Mouse (Mus musculus) liver, embryonic 14.5 days (tissue): ENCODE measurements around the gene Selenon. TPM values are rescaled to one million over a fixed set of nuclear protein-coding genes. Genes with fewer than 3 reads are reported as not detected.

Source experiments
- ATAC-seq: fragments of 200-750 bp; cut with Nextera tagmentation; 2 replicates; pipeline ENCODE4 v1.8.0; 2017; ENCODE audit warnings: moderate number of reproducible peaks, mild to moderate bottlenecking, moderate library complexity; ENCODE audit not compliant: insufficient read depth
- DNase-seq, 3 experiments: peaks; one replicate each; pipeline ENCODE4 v3.0.0-alpha.2; 2012 to 2013; ENCODE audit warnings: low read depth in 3 of 3, low spot score in 3 of 3
- H3K27ac ChIP-seq: fragments of 300-500 bp; sonication (generic); 2 replicates; pipeline ENCODE4 v1.5.1; 2014; ENCODE audit warnings: moderate library complexity, mild to moderate bottlenecking, control low read depth, inconsistent platforms
- H3K27me3 ChIP-seq: fragments of 300-500 bp; sonication (generic); 2 replicates; pipeline ENCODE4 v1.6.1; 2014; ENCODE audit warnings: mild to moderate bottlenecking, low read length, moderate library complexity; ENCODE audit not compliant: control insufficient read depth, insufficient read depth
- H3K36me3 ChIP-seq: fragments of 300-500 bp; sonication (generic); replicated peaks from 2 replicates; pipeline ENCODE4 v1.6.1; 2014; ENCODE audit warnings: low read depth; ENCODE audit not compliant: control insufficient read depth, insufficient read depth
- H3K4me1 ChIP-seq, 2 experiments: fragments of 200-500 bp in 1 of 2; fragments of 300-500 bp in 1 of 2; sonication (generic) in 1 of 2; replicated peaks; 2 replicates each; pipeline ENCODE4 v1.6.1; 2012 to 2014; ENCODE audit warnings: antibody characterized with exemption in 1 of 2, inconsistent platforms in 1 of 2, low read length in 1 of 2; ENCODE audit not compliant: control insufficient read depth in 2 of 2, insufficient read depth in 2 of 2
- H3K4me2 ChIP-seq: fragments of 300-500 bp; sonication (generic); 2 replicates; pipeline ENCODE4 v1.6.1; 2014; ENCODE audit warnings: low read depth, mild to moderate bottlenecking, control low read depth, moderate library complexity
- H3K4me3 ChIP-seq, 2 experiments: fragments of 200-500 bp in 1 of 2; fragments of 300-500 bp in 1 of 2; sonication (generic) in 1 of 2; 2 replicates each; pipeline ENCODE4 v1.5.1; 2012 to 2014; ENCODE audit warnings: low read depth in 2 of 2, low read length in 2 of 2, mild to moderate bottlenecking in 2 of 2, control low read depth in 1 of 2, inconsistent platforms in 1 of 2, moderate library complexity in 1 of 2; ENCODE audit not compliant: insufficient read depth in 1 of 2
- H3K9ac ChIP-seq: fragments of 300-500 bp; sonication (generic); replicated peaks from 2 replicates; pipeline ENCODE4 v1.6.1; 2014; ENCODE audit warnings: mild to moderate bottlenecking, control low read depth, moderate library complexity
- H3K9me3 ChIP-seq: fragments of 300-500 bp; sonication (generic); 2 replicates; pipeline ENCODE4 v1.6.1; 2016; ENCODE audit warnings: low read length, mixed read lengths; ENCODE audit not compliant: control insufficient read depth
- CTCF ChIP-seq: IDR thresholded peaks from 2 replicates; pipeline ENCODE4 v1.5.1; 2016; ENCODE audit warnings: antibody characterized with exemption, low read depth, control low read depth
- EP300 ChIP-seq: IDR thresholded peaks from 2 replicates; pipeline ENCODE4 v1.6.1; 2016; ENCODE audit warnings: antibody characterized with exemption, low read depth
- WGBS: fragments of 180-500 bp; shearing (Covaris S2); extraction: QIAGEN DNeasy Blood & Tissue Kit; methylation state at CpG from one replicate; pipeline ENCODE4 v1.1.7; 2014; ENCODE audit not compliant: insufficient replicate concordance; 5-methylcytosine and 5-hydroxymethylcytosine counted together
- polyA plus RNA-seq, 2 experiments: library from polyadenylated mRNA; depleted of rRNA in 1 of 2; stranded (reverse) in 1 of 2; unstranded in 1 of 2; fragments of >200 nt; fragmentation: Nextera tagmentation in 1 of 2; extraction: Ambion mirVana in 1 of 2; gene quantifications; 2 replicates each; pipeline versions ENCODE4 v1.2.1 to v1.2.3; 2012 to 2014

Gene Selenon
- polyA plus RNA-seq, 2 experiments, result 1.9 to 3.6 TPM

GRCm38 (mm10) chr4:134517719-134518118 is 34.2 kb downstream of the Selenon start:
- H3K9me3 ChIP-seq, result no peaks in the 10 kb centered on the region
- H3K4me3 ChIP-seq, result no peak overlapping the region
- H3K4me2 ChIP-seq, result no peak overlapping the region
- H3K9ac ChIP-seq, result no peak overlapping the region
- WGBS, result 66% methylated on average over 10 of the region's 10 CpGs
- peaks cover 30 to 40% of the 10 kb centered on the region in 2 experiments for H3K4me1 ChIP-seq
- no peak for TF ChIP-seq CTCF
- no peak for TF ChIP-seq EP300
- peaks cover 34% of the 10 kb centered on the region for H3K36me3 ChIP-seq
- H3K27me3 ChIP-seq, result no peaks in the 10 kb centered on the region
- no peak for DNase-seq
- no peak overlapping the region for H3K27ac ChIP-seq
- no peak for ATAC-seq

DNA sequence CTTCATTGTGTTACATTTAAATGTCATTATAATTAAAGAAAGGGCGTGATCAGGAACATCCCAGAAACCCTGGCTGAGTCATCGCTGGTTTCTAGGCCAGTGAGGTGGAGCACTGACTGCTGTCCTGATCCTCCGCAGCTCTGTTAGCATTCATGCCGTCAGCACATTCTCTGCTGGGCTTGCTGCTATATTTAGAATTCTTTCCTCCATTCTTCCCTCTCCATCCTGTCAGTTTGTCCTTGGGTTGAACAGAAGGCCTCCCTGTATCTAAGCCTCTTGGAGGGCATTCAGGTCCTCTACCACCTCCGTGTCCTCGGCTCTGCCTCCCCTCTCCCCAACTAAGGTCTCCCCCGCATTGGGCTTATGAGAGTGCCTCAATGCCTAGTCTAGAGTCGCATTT is 35.0 kb downstream of the Selenon start:
- ATAC-seq, result no peak
- peaks cover 31% of the 10 kb centered on the region for H3K36me3 ChIP-seq
- WGBS, result 60% methylated on average over 8 of the region's 8 CpGs
- no peak overlapping the region for H3K4me3 ChIP-seq
- no peaks in the 10 kb centered on the region for H3K27me3 ChIP-seq
- TF ChIP-seq EP300 (no peak), CTCF (no peak)
- DNase-seq, result no peak
- H3K9me3 ChIP-seq, result no peaks in the 10 kb centered on the region
- peak overlapping the region; percentile 20; the same call in 1 of the 2 replicates for H3K4me2 ChIP-seq
- H3K4me1 ChIP-seq, result peaks cover 35 to 44% of the 10 kb centered on the region in 2 experiments
- no peak overlapping the region; the same call in 1 of the 2 replicates for H3K9ac ChIP-seq
- no peak overlapping the region; the same call in 1 of the 2 replicates for H3K27ac ChIP-seq

GRCm38 (mm10) chr4:134515614-134516013 is 36.4 kb downstream of the Selenon start:
- H3K27ac ChIP-seq, result peak overlapping the region; percentile 20
- H3K4me1 ChIP-seq, result peaks cover 35 to 46% of the 10 kb centered on the region in 2 experiments
- TF ChIP-seq EP300 (no peak), CTCF (no peak)
- H3K4me2 ChIP-seq, result peak overlapping the region; percentile 79
- no peaks in the 10 kb centered on the region for H3K9me3 ChIP-seq
- H3K4me3 ChIP-seq, result no peak overlapping the region
- whole genome bisulfite sequencing, result 53% methylated on average over 7 of the region's 7 CpGs
- peak overlapping the region; percentile 13; the same call in 1 of the 2 replicates for H3K9ac ChIP-seq
- no peak for DNase-seq
- no peaks in the 10 kb centered on the region for H3K27me3 ChIP-seq
- peaks cover 17% of the 10 kb centered on the region for H3K36me3 ChIP-seq
- ATAC-seq, result no peak

DNA sequence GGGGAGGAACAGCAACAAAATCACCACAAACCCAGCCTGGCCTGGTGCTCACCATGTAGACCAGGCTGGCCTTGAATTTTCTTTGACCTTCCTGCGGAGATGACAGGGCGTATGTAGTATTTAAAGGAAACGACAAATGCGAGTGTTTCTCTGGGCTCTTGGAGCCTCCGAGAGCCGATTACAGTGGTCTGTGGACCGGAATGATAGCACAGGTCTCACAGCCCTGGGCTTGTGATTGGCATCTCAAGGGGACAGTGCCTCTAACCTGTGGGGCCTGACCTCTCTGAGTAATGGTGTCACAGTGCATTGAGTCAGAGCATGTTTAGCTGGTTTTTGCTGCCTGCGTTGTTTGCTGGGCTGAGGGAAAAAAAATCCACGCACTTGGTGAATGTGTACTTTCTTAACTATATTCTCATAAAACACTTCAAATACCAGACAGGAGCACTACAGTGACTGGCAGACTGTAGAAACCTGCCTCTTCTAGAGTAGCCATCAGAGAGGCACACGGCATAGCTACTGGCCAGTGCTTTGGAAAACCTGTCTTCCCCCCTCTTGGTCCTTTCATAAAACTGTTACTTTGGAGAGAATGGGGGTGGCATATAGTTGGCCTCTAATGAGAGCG is 37.5 kb downstream of the Selenon start:
- 56% methylated on average over 11 of the region's 11 CpGs for WGBS
- H3K9ac ChIP-seq, result peak overlapping the region; percentile 56
- peak overlapping the region; percentile 79 for H3K4me2 ChIP-seq

GRCm38 (mm10) chr4:134512798-134513197 is 39.2 kb downstream of the Selenon start:
- Histone ChIP-seq H3K4me2 (peak overlapping the region; percentile 79), H3K9ac (peak overlapping the region; percentile 52), H3K36me3 (peaks cover 6% of the 10 kb centered on the region), H3K4me1 (peaks cover 46 to 57% of the 10 kb centered on the region in 2 experiments), H3K9me3 (no peaks in the 10 kb centered on the region), H3K27me3 (no peaks in the 10 kb centered on the region), H3K4me3 (peak overlapping the region; percentile 58 to 70), H3K27ac (peak overlapping the region; percentile 76)
- WGBS, result 4% methylated on average over 15 of the region's 15 CpGs
- ATAC-seq (peak; percentile 42), DNase-seq (peak in 1 of 3 experiments; percentile 86)
- peak; percentile 87 for TF ChIP-seq CTCF
- TF ChIP-seq EP300, result no peak

More for the DNA sequence above, 37.5 kb downstream of the Selenon start:
- Histone ChIP-seq H3K9me3 (no peaks in the 10 kb centered on the region), H3K27me3 (no peaks in the 10 kb centered on the region), H3K4me1 (peaks cover 37 to 50% of the 10 kb centered on the region in 2 experiments), H3K4me3 (peak overlapping the region; percentile 28 to 70; a peak in 3 of 4 replicates), H3K27ac (peak overlapping the region; percentile 55), H3K36me3 (peaks cover 7% of the 10 kb centered on the region)
- TF ChIP-seq EP300 (no peak), CTCF (no peak)
- no peak for ATAC-seq
- DNase-seq, result peak in 2 of 3 experiments; percentile 66 to 70
